In the genomic region with DNA sequence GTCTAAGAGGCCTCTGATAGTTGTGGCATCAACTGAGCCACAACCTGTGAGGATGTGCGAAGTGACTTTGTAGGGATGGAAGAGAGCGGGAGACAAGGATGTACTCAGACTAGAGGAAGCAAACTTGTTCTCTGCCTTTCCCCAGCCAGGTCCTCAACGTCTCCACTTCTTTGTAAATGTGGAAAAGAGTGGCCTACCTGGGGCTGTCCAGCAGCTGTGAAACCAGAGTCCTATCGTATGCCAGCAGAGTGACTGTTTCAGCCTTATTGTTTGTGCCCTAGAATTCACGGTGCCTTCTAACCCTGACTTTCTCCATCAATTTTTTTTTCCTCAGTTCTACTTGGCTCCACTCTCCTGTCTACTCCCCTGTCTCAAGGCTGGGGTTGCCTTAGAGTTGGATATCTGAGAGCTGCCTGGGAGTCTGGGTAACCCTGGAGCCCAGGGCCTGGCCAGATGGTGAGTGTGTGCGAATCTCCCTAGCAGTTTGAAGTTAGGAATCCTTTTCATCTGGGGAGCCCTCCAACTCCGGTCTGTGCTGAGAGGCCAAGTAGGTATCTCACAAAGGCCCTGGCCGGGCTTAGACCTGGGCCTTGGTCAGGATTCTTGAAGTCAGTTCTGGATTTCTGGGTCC, we compare ENCODE assay signal across 23 mouse cellular contexts. TPM values are rescaled to one million over a fixed set of nuclear protein-coding genes. Genes with fewer than 3 reads are reported as not detected.
DNase-seq lines count a peak whose midpoint lies in the region; ATAC-seq and TF ChIP-seq lines count a peak whose summit lies in the region.
"Had no signal": no experiment of that assay in that cellular context is flagged by ENCODE, and none has a peak within 500 bp of the region (broad histone marks: within the 10 kb centered on the region; RNA-seq: fewer than 3 reads in every experiment).

No protein-coding gene starts in this region.

- TF ChIP-seq CTCF in kidney, postnatal 0 days (IDR thresholded peaks at IDR 0.05; ENCODE audit: low read depth): no peak
- TF ChIP-seq CTCF in layer of hippocampus, adult 2 months (conservative IDR thresholded peaks at IDR 0.05): no peak

- no peak overlapping the region for H3K4me2 ChIP-seq in hindbrain, embryonic 16.5 days (ENCODE audit: low read length)
- H3K4me2 ChIP-seq in kidney, postnatal 0 days (ENCODE audit: low read length): no peak overlapping the region
- H3K4me2 ChIP-seq in neural tube, embryonic 12.5 days (replicated peaks): peak overlapping the region; percentile 52
- H3K4me2 ChIP-seq: hindbrain, embryonic 13.5 days had no signal

- no peaks in the 10 kb centered on the region for H3K9me3 ChIP-seq in hindbrain, embryonic 10.5 days
- no peaks in the 10 kb centered on the region for H3K9me3 ChIP-seq in hindbrain, embryonic 16.5 days (ENCODE audit: control insufficient read depth, low read length)
- H3K9me3 ChIP-seq in kidney, postnatal 0 days (replicated peaks; ENCODE audit: low read length): no peaks in the 10 kb centered on the region
- H3K9me3 ChIP-seq in embryonic facial prominence, embryonic 10.5 days: no peaks in the 10 kb centered on the region
- H3K9me3 ChIP-seq in neural tube, embryonic 12.5 days: no peaks in the 10 kb centered on the region
- H3K9me3 ChIP-seq: hindbrain, embryonic 13.5 days had no signal

- H3K36me3 ChIP-seq in hindbrain, embryonic 10.5 days: no peaks in the 10 kb centered on the region
- no peaks in the 10 kb centered on the region for H3K36me3 ChIP-seq in hindbrain, embryonic 16.5 days (ENCODE audit: control insufficient read depth, insufficient read depth, low read length)
- H3K36me3 ChIP-seq in kidney, postnatal 0 days (ENCODE audit: insufficient read depth, low read length): peaks cover 17% of the 10 kb centered on the region; the same call in 1 of the 2 replicates
- no peaks in the 10 kb centered on the region for H3K36me3 ChIP-seq in embryonic facial prominence, embryonic 10.5 days (replicated peaks)
- no peaks in the 10 kb centered on the region for H3K36me3 ChIP-seq in neural tube, embryonic 12.5 days
- H3K36me3 ChIP-seq: hindbrain, embryonic 13.5 days had no signal

- H3K27me3 ChIP-seq in hindbrain, embryonic 10.5 days (ENCODE audit: insufficient read depth, poor library complexity, severe bottlenecking): peaks cover 100% of the 10 kb centered on the region
- peaks cover 90% of the 10 kb centered on the region for H3K27me3 ChIP-seq in hindbrain, embryonic 16.5 days (replicated peaks; ENCODE audit: control insufficient read depth, insufficient read depth, low read length)
- H3K27me3 ChIP-seq in kidney, postnatal 0 days (ENCODE audit: insufficient read depth, low read length): no peaks in the 10 kb centered on the region
- H3K27me3 ChIP-seq in embryonic facial prominence, embryonic 10.5 days (replicated peaks; ENCODE audit: low read depth, poor library complexity, severe bottlenecking): peaks cover 100% of the 10 kb centered on the region
- H3K27me3 ChIP-seq in neural tube, embryonic 12.5 days (replicated peaks): peaks cover 32% of the 10 kb centered on the region

- H3K9ac ChIP-seq in hindbrain, embryonic 16.5 days (ENCODE audit: low read depth, low read length): no peak overlapping the region
- H3K9ac ChIP-seq in kidney, postnatal 0 days (ENCODE audit: low read depth, low read length): no peak overlapping the region
- peak overlapping the region; percentile 51 for H3K9ac ChIP-seq in neural tube, embryonic 12.5 days
- H3K9ac ChIP-seq: hindbrain, embryonic 13.5 days had no signal

- H3K4me1 ChIP-seq in hindbrain, embryonic 10.5 days (replicated peaks): 0 out of 2 replicates have a peak, but pooled peaks cover 4% of the 10 kb centered on the region
- no peaks in the 10 kb centered on the region for H3K4me1 ChIP-seq in hindbrain, embryonic 16.5 days (ENCODE audit: control insufficient read depth, insufficient read depth, low read depth, low read length)
- H3K4me1 ChIP-seq in kidney, postnatal 0 days (replicated peaks; ENCODE audit: insufficient read depth, low read length): peaks cover 19% of the 10 kb centered on the region
- H3K4me1 ChIP-seq in embryonic facial prominence, embryonic 10.5 days: peaks cover 4% of the 10 kb centered on the region; the same call in 1 of the 2 replicates
- peaks cover 86% of the 10 kb centered on the region for H3K4me1 ChIP-seq in neural tube, embryonic 12.5 days

- peak; percentile 52 for DNase-seq in hindbrain, embryonic 10.5 days (ENCODE audit: low spot score)
- no peak for DNase-seq in kidney, postnatal 0 days (ENCODE audit: low spot score)
- no peak for DNase-seq in kidney, postnatal 36 days
- DNase-seq in embryonic facial prominence, embryonic 10.5 days (ENCODE audit: low spot score): peak; percentile 48
- no peak for DNase-seq in layer of hippocampus, adult 2 months (ENCODE audit: low spot score in 2 of 2)
- no peak for DNase-seq in left cerebral cortex, adult 18-20 months (ENCODE audit: low spot score in 2 of 2)
- DNase-seq: cerebellum, adult 8-10 months; gastrocnemius, postnatal 25 days; liver; lung, adult 18-20 months; lung, postnatal 36 days; right cerebral cortex, postnatal 25 days; thymus, postnatal 25 days had no signal

- ATAC-seq in hindbrain, embryonic 16.5 days: no peak
- no peak for ATAC-seq in kidney, postnatal 0 days (replicated peaks; ENCODE audit: low FRiP score, low read depth)
- ATAC-seq in neural tube, embryonic 12.5 days (ENCODE audit: low FRiP score, low read depth): no peak
- ATAC-seq: forebrain, embryonic 14.5 days; midbrain, embryonic 16.5 days had no signal

- no peak overlapping the region for H3K4me3 ChIP-seq in hindbrain, embryonic 10.5 days
- no peak overlapping the region for H3K4me3 ChIP-seq in hindbrain, embryonic 16.5 days (ENCODE audit: low read length)
- no peak overlapping the region for H3K4me3 ChIP-seq in kidney, postnatal 0 days (replicated peaks; ENCODE audit: low read depth, low read length)
- no peak overlapping the region for H3K4me3 ChIP-seq in embryonic facial prominence, embryonic 10.5 days
- H3K4me3 ChIP-seq in neural tube, embryonic 12.5 days: 0 out of 2 replicates have a peak overlapping the region, but pooled peaks have one; percentile 7
- H3K4me3 ChIP-seq in layer of hippocampus, adult 2 months: no peak overlapping the region
- H3K4me3 ChIP-seq: hindbrain, embryonic 13.5 days had no signal

- no peak overlapping the region for H3K27ac ChIP-seq in hindbrain, embryonic 10.5 days
- no peak overlapping the region for H3K27ac ChIP-seq in hindbrain, embryonic 16.5 days (ENCODE audit: low read depth, low read length)
- peak overlapping the region; percentile 27; the same call in 1 of the 2 replicates for H3K27ac ChIP-seq in kidney, postnatal 0 days
- no peak overlapping the region for H3K27ac ChIP-seq in embryonic facial prominence, embryonic 10.5 days (replicated peaks)
- no peak overlapping the region for H3K27ac ChIP-seq in neural tube, embryonic 12.5 days
- no peak overlapping the region for H3K27ac ChIP-seq in layer of hippocampus, adult 2 months
- H3K27ac ChIP-seq: hindbrain, embryonic 13.5 days had no signal

- 2% methylated on average over 8 of the region's 8 CpGs for WGBS in hindbrain, embryonic 10.5 days
- 3% methylated on average over 8 of the region's 8 CpGs for WGBS in hindbrain, embryonic 16.5 days
- WGBS in kidney, postnatal 0 days: 67% methylated on average over 8 of the region's 8 CpGs
- WGBS in embryonic facial prominence, embryonic 10.5 days: 2% methylated on average over 8 of the region's 8 CpGs
- 16% methylated on average over 8 of the region's 8 CpGs for WGBS in neural tube, embryonic 12.5 days

RNA-seq across cellular contexts. Expression of a gene that starts 6.8 kb away (rescaled TPM):
- polyA plus RNA-seq in hindbrain, embryonic 10.5 days (2016; fragmentation: Nextera tagmentation; extraction: Ambion mirVana): not detected in 2 replicates
- 1.4 and 5.2 TPM in 2 replicates for polyA plus RNA-seq in hindbrain, embryonic 16.5 days (2015; fragmentation: Nextera tagmentation; extraction: Ambion mirVana)
- 22.6 and 23.1 TPM in 2 replicates for polyA plus RNA-seq in kidney, postnatal 0 days (2015; fragmentation: Nextera tagmentation; extraction: Ambion mirVana)
- polyA plus RNA-seq in embryonic facial prominence, embryonic 10.5 days (2016; fragmentation: Nextera tagmentation; extraction: Ambion mirVana): not detected in 2 replicates
- polyA plus RNA-seq in neural tube, embryonic 12.5 days (2016; fragmentation: Nextera tagmentation; extraction: Ambion mirVana): 76.1 and 90.5 TPM in 2 replicates
- total RNA-seq in layer of hippocampus, adult 2 months (2021): not detected
- total RNA-seq in left cerebral cortex, adult 18-20 months (2021): not detected
- total RNA-seq: heart, adult 8-10 months; layer of hippocampus, postnatal 14 days; left cerebral cortex, postnatal 14 days had no signal
- polyA plus RNA-seq: cortical plate, adult 2 months; forebrain, embryonic 14.5 days; heart, embryonic 16.5 days; midbrain, embryonic 16.5 days had no signal

RNA-seq across cellular contexts. Expression of a gene that starts 17.2 kb away (rescaled TPM):
- 0.08 TPM in 1 of 2 replicates, not detected in the other for polyA plus RNA-seq in hindbrain, embryonic 10.5 days (2016; fragmentation: Nextera tagmentation; extraction: Ambion mirVana)
- 15.1 and 15.9 TPM in 2 replicates for polyA plus RNA-seq in hindbrain, embryonic 16.5 days (2015; fragmentation: Nextera tagmentation; extraction: Ambion mirVana)
- 8.7 and 12.2 TPM in 2 replicates for polyA plus RNA-seq in kidney, postnatal 0 days (2015; fragmentation: Nextera tagmentation; extraction: Ambion mirVana)
- polyA plus RNA-seq in embryonic facial prominence, embryonic 10.5 days (2016; fragmentation: Nextera tagmentation; extraction: Ambion mirVana): not detected in 2 replicates
- 35.7 and 53.3 TPM in 2 replicates for polyA plus RNA-seq in neural tube, embryonic 12.5 days (2016; fragmentation: Nextera tagmentation; extraction: Ambion mirVana)
- total RNA-seq in layer of hippocampus, adult 2 months (2021): not detected
- total RNA-seq in left cerebral cortex, adult 18-20 months (2021): not detected
- total RNA-seq: heart, adult 8-10 months; layer of hippocampus, postnatal 14 days; left cerebral cortex, postnatal 14 days had no signal
- polyA plus RNA-seq: cortical plate, adult 2 months; forebrain, embryonic 14.5 days; heart, embryonic 16.5 days; midbrain, embryonic 16.5 days had no signal

RNA-seq across cellular contexts. Expression of a gene that starts 21.9 kb away (rescaled TPM):
- not detected in 2 replicates for polyA plus RNA-seq in hindbrain, embryonic 10.5 days (2016; fragmentation: Nextera tagmentation; extraction: Ambion mirVana)
- polyA plus RNA-seq in hindbrain, embryonic 16.5 days (2015; fragmentation: Nextera tagmentation; extraction: Ambion mirVana): 29.3 and 33.1 TPM in 2 replicates
- 56.1 and 58.9 TPM in 2 replicates for polyA plus RNA-seq in kidney, postnatal 0 days (2015; fragmentation: Nextera tagmentation; extraction: Ambion mirVana)
- not detected in 2 replicates for polyA plus RNA-seq in embryonic facial prominence, embryonic 10.5 days (2016; fragmentation: Nextera tagmentation; extraction: Ambion mirVana)
- polyA plus RNA-seq in neural tube, embryonic 12.5 days (2016; fragmentation: Nextera tagmentation; extraction: Ambion mirVana): 97.1 and 101 TPM in 2 replicates
- total RNA-seq in layer of hippocampus, adult 2 months (2021): not detected
- total RNA-seq in left cerebral cortex, adult 18-20 months (2021): not detected
- total RNA-seq: heart, adult 8-10 months; layer of hippocampus, postnatal 14 days; left cerebral cortex, postnatal 14 days had no signal
- polyA plus RNA-seq: cortical plate, adult 2 months; forebrain, embryonic 14.5 days; midbrain, embryonic 16.5 days had no signal

RNA-seq across cellular contexts. Expression of a gene that starts 27.8 kb away (rescaled TPM):
- polyA plus RNA-seq in hindbrain, embryonic 10.5 days (2016; fragmentation: Nextera tagmentation; extraction: Ambion mirVana): 0.31 TPM in 1 of 2 replicates, not detected in the other
- polyA plus RNA-seq in hindbrain, embryonic 16.5 days (2015; fragmentation: Nextera tagmentation; extraction: Ambion mirVana): 49.9 and 53.3 TPM in 2 replicates
- 45.0 and 47.8 TPM in 2 replicates for polyA plus RNA-seq in kidney, postnatal 0 days (2015; fragmentation: Nextera tagmentation; extraction: Ambion mirVana)
- 0.15 TPM in 1 of 2 replicates, not detected in the other for polyA plus RNA-seq in embryonic facial prominence, embryonic 10.5 days (2016; fragmentation: Nextera tagmentation; extraction: Ambion mirVana)
- 145 and 151 TPM in 2 replicates for polyA plus RNA-seq in neural tube, embryonic 12.5 days (2016; fragmentation: Nextera tagmentation; extraction: Ambion mirVana)
- not detected for total RNA-seq in layer of hippocampus, adult 2 months (2021)
- total RNA-seq in left cerebral cortex, adult 18-20 months (2021): not detected
- total RNA-seq: heart, adult 8-10 months; layer of hippocampus, postnatal 14 days; left cerebral cortex, postnatal 14 days had no signal
- polyA plus RNA-seq: cortical plate, adult 2 months; forebrain, embryonic 14.5 days; heart, embryonic 16.5 days; midbrain, embryonic 16.5 days had no signal

RNA-seq across cellular contexts. Expression of a gene that starts 38.6 kb away (rescaled TPM):
- polyA plus RNA-seq in hindbrain, embryonic 10.5 days (2016; fragmentation: Nextera tagmentation; extraction: Ambion mirVana): 0.14 and 6.3 TPM in 2 replicates
- polyA plus RNA-seq in hindbrain, embryonic 16.5 days (2015; fragmentation: Nextera tagmentation; extraction: Ambion mirVana): 120 and 133 TPM in 2 replicates
- 10.2 and 12.9 TPM in 2 replicates for polyA plus RNA-seq in kidney, postnatal 0 days (2015; fragmentation: Nextera tagmentation; extraction: Ambion mirVana)
- polyA plus RNA-seq in embryonic facial prominence, embryonic 10.5 days (2016; fragmentation: Nextera tagmentation; extraction: Ambion mirVana): 0.07 and 0.28 TPM in 2 replicates
- 79.2 and 94.7 TPM in 2 replicates for polyA plus RNA-seq in neural tube, embryonic 12.5 days (2016; fragmentation: Nextera tagmentation; extraction: Ambion mirVana)
- not detected for total RNA-seq in layer of hippocampus, adult 2 months (2021)
- not detected for total RNA-seq in left cerebral cortex, adult 18-20 months (2021)
- total RNA-seq: layer of hippocampus, postnatal 14 days; left cerebral cortex, postnatal 14 days had no signal
- polyA plus RNA-seq: cortical plate, adult 2 months; forebrain, embryonic 14.5 days; midbrain, embryonic 16.5 days had no signal

Comparison
In these comparisons a context has a peak if more than half of its experiments do, and no peak if none do; other contexts are left out.
1. RNA of a gene that starts 21.9 kb away (polyA plus RNA-seq): 97.1 to 101 TPM in neural tube, embryonic 12.5 days, 56.1 to 58.9 TPM in kidney, postnatal 0 days and 29.3 to 33.1 TPM in hindbrain, embryonic 16.5 days; not detected in hindbrain, embryonic 10.5 days and not detected in embryonic facial prominence, embryonic 10.5 days; every median in the first group is over 10 times any median in the second.
2. DNase-seq: peak in hindbrain, embryonic 10.5 days (single experiment) and embryonic facial prominence, embryonic 10.5 days (single experiment); none in kidney, postnatal 0 days (single experiment), kidney, postnatal 36 days (0 of 2), layer of hippocampus, adult 2 months (0 of 2) and left cerebral cortex, adult 18-20 months (0 of 2).